Mouse (Mus musculus): ENCODE results near the gene Cacna1c. TPM values are rescaled to one million over a fixed set of nuclear protein-coding genes. Genes with fewer than 3 reads are reported as not detected.

Cacna1c gene
- polyA plus RNA-seq, 2 experiments = 8.9 to 29.0 TPM

- H3K4me3 ChIP-seq (replicated peaks; ENCODE audit: low read length) = no peak overlapping the region
- H3K36me3 ChIP-seq (ENCODE audit: control insufficient read depth, insufficient read depth, low read length) = no peaks in the 10 kb centered on the region
- H3K4me2 ChIP-seq (replicated peaks; ENCODE audit: low read depth, low read length, severe bottlenecking) = no peak overlapping the region
- no peak overlapping the region for H3K9ac ChIP-seq (ENCODE audit: low read depth, low read length, severe bottlenecking)
- WGBS = 58% methylated on average over 3 of the region's 3 CpGs
- peaks cover 32% of the 10 kb centered on the region for H3K4me1 ChIP-seq (ENCODE audit: control insufficient read depth, insufficient read depth, low read length)
- ATAC-seq (ENCODE audit: low FRiP score, low read depth) (no peak), DNase-seq (ENCODE audit: low spot score) (no peak)
- no peaks in the 10 kb centered on the region for H3K9me3 ChIP-seq (ENCODE audit: control insufficient read depth, low read length)
- no peak overlapping the region for H3K27ac ChIP-seq (replicated peaks; ENCODE audit: low read depth, low read length)
- TF ChIP-seq POLR2A (IDR thresholded peaks at IDR 0.05; ENCODE audit: borderline replicate concordance, extremely low read depth, insufficient read depth, insufficient read length) = no peak
- no peaks in the 10 kb centered on the region for H3K27me3 ChIP-seq (ENCODE audit: control insufficient read depth, insufficient read depth, low read length)
These were observed 269.5 kb downstream of the Cacna1c start for GRCm38 (mm10) chr6:118926669-118927068.

GRCm38 (mm10) chr6:118924426-118924825 is 271.8 kb downstream of the Cacna1c start:
- Histone ChIP-seq H3K4me1 (ENCODE audit: control insufficient read depth, insufficient read depth, low read length) (peaks cover 28% of the 10 kb centered on the region), H3K4me2 (replicated peaks; ENCODE audit: low read depth, low read length, severe bottlenecking) (no peak overlapping the region), H3K27ac (replicated peaks; ENCODE audit: low read depth, low read length) (no peak overlapping the region), H3K27me3 (ENCODE audit: control insufficient read depth, insufficient read depth, low read length) (no peaks in the 10 kb centered on the region), H3K4me3 (replicated peaks; ENCODE audit: low read length) (no peak overlapping the region), H3K9me3 (ENCODE audit: control insufficient read depth, low read length) (no peaks in the 10 kb centered on the region), H3K9ac (ENCODE audit: low read depth, low read length, severe bottlenecking) (no peak overlapping the region), H3K36me3 (ENCODE audit: control insufficient read depth, insufficient read depth, low read length) (no peaks in the 10 kb centered on the region)
- ATAC-seq (ENCODE audit: low FRiP score, low read depth) (no peak), DNase-seq (ENCODE audit: low spot score) (no peak)
- TF ChIP-seq POLR2A (IDR thresholded peaks at IDR 0.05; ENCODE audit: borderline replicate concordance, extremely low read depth, insufficient read depth, insufficient read length) = no peak
- WGBS = 84% methylated on average over 12 of the region's 12 CpGs

- no peak for DNase-seq (ENCODE audit: low spot score)
These were observed 272.3 kb downstream of the Cacna1c start for GRCm38 (mm10) chr6:118923926-118924325.

GRCm38 (mm10) chr6:118923212-118923577 is 273.0 kb downstream of the Cacna1c start:
- H3K36me3 ChIP-seq (ENCODE audit: control insufficient read depth, insufficient read depth, low read length) = no peaks in the 10 kb centered on the region
- H3K27me3 ChIP-seq (ENCODE audit: control insufficient read depth, insufficient read depth, low read length) = no peaks in the 10 kb centered on the region
- no peaks in the 10 kb centered on the region for H3K9me3 ChIP-seq (ENCODE audit: control insufficient read depth, low read length)
- DNase-seq (ENCODE audit: low spot score) (no peak), ATAC-seq (ENCODE audit: low FRiP score, low read depth) (0 out of 2 replicates have a peak, but pooled peaks have one; percentile 16)
- no peak overlapping the region for H3K4me3 ChIP-seq (replicated peaks; ENCODE audit: low read length)
- H3K4me1 ChIP-seq (ENCODE audit: control insufficient read depth, insufficient read depth, low read length) = peaks cover 16% of the 10 kb centered on the region
- H3K4me2 ChIP-seq (replicated peaks; ENCODE audit: low read depth, low read length, severe bottlenecking) = no peak overlapping the region
- WGBS = 57% methylated on average over 5 of the region's 5 CpGs
- no peak overlapping the region for H3K27ac ChIP-seq (replicated peaks; ENCODE audit: low read depth, low read length)
- H3K9ac ChIP-seq (ENCODE audit: low read depth, low read length, severe bottlenecking) = no peak overlapping the region
- no peak for TF ChIP-seq POLR2A (IDR thresholded peaks at IDR 0.05; ENCODE audit: borderline replicate concordance, extremely low read depth, insufficient read depth, insufficient read length)

More at GRCm38 (mm10) chr6:118923926-118924325, 272.3 kb downstream of the Cacna1c start:
- TF ChIP-seq POLR2A (IDR thresholded peaks at IDR 0.05; ENCODE audit: borderline replicate concordance, extremely low read depth, insufficient read depth, insufficient read length) = no peak
- no peak overlapping the region for H3K4me3 ChIP-seq (replicated peaks; ENCODE audit: low read length)
- H3K27ac ChIP-seq (replicated peaks; ENCODE audit: low read depth, low read length) = no peak overlapping the region
- no peaks in the 10 kb centered on the region for H3K36me3 ChIP-seq (ENCODE audit: control insufficient read depth, insufficient read depth, low read length)
- 36% methylated on average over 2 of the region's 2 CpGs for WGBS
- H3K27me3 ChIP-seq (ENCODE audit: control insufficient read depth, insufficient read depth, low read length) = no peaks in the 10 kb centered on the region
- no peak overlapping the region for H3K4me2 ChIP-seq (replicated peaks; ENCODE audit: low read depth, low read length, severe bottlenecking)
- H3K9me3 ChIP-seq (ENCODE audit: control insufficient read depth, low read length) = no peaks in the 10 kb centered on the region
- no peak for ATAC-seq (ENCODE audit: low FRiP score, low read depth)
- peaks cover 23% of the 10 kb centered on the region for H3K4me1 ChIP-seq (ENCODE audit: control insufficient read depth, insufficient read depth, low read length)
- H3K9ac ChIP-seq (ENCODE audit: low read depth, low read length, severe bottlenecking) = no peak overlapping the region

DNA sequence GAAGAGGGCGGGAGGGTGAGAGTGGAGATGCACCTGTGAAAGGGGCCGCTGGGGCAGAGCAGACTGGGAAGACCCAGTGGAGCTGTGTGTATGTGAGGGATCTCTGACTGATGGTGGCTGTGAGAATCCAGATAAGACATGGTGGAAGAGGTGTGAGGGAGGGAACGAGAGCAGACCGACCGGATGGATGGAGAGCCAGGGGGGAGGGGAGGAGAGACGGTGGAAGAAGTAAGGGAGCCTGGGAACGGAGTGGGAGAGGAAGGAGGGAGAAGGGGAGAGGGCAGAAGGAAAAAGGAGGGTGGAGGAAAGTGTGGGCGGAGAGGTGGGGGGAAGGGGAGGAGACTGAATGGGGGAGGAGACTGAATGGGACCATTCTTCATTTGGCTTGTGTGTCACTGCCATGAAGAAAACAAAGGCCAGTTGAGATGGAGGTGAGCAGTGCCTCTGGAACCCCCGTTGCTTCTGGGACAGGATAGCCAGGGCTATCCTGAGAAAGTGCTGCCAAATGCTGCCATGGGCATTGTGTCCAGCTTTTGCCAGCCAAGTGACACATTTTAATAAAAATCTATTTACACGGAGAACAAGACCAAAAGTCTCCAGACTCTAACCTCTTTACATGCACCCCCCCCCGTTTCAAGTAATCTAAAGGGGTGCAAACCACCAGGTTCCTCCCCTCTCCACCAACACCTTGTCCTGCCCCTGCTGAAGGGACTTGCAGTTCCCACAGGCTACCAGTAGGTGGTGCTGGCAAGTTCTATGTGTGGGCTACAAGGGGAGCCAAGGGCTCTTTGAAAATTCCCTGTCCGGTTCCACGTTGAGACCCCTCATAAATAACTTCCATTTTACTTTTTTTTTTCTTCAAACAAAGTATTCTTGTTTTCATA is 273.6 kb downstream of the Cacna1c start:
- DNase-seq (ENCODE audit: low spot score) (peak; percentile 78), ATAC-seq (ENCODE audit: low FRiP score, low read depth) (peak; percentile 78; the same call in 1 of the 2 replicates)
- Histone ChIP-seq H3K4me2 (replicated peaks; ENCODE audit: low read depth, low read length, severe bottlenecking) (no peak overlapping the region), H3K4me1 (ENCODE audit: control insufficient read depth, insufficient read depth, low read length) (peaks cover 11% of the 10 kb centered on the region), H3K9ac (ENCODE audit: low read depth, low read length, severe bottlenecking) (no peak overlapping the region), H3K9me3 (ENCODE audit: control insufficient read depth, low read length) (no peaks in the 10 kb centered on the region), H3K36me3 (ENCODE audit: control insufficient read depth, insufficient read depth, low read length) (no peaks in the 10 kb centered on the region), H3K27me3 (ENCODE audit: control insufficient read depth, insufficient read depth, low read length) (no peaks in the 10 kb centered on the region), H3K4me3 (replicated peaks; ENCODE audit: low read length) (no peak overlapping the region), H3K27ac (replicated peaks; ENCODE audit: low read depth, low read length) (no peak overlapping the region)
- peak; percentile 39; the same call in 1 of the 2 replicates for TF ChIP-seq POLR2A (IDR thresholded peaks at IDR 0.05; ENCODE audit: borderline replicate concordance, extremely low read depth, insufficient read depth, insufficient read length)
- WGBS = 24% methylated on average over 13 of the region's 13 CpGs

Data from limb, embryonic 14.5 days (tissue).